Mouse (Mus musculus) urinary bladder, adult 2 months (tissue): ENCODE data around the gene Prkcd. TPM values are rescaled to one million over a fixed set of nuclear protein-coding genes. Genes with fewer than 3 reads are reported as not detected.

Source experiments
- DNase-seq: peaks from one replicate; pipeline ENCODE4 v3.0.0; 2022; ENCODE audit warnings: low spot score
- polyA plus RNA-seq: library from polyadenylated mRNA; depleted of rRNA; stranded (reverse); fragments of >200 nt; gene quantifications from 2 replicates; pipeline ENCODE4 v1.2.3, GENCODE M21; 2012

Prkcd gene
- polyA plus RNA-seq, 1 experiment, result 105 TPM

DNA sequence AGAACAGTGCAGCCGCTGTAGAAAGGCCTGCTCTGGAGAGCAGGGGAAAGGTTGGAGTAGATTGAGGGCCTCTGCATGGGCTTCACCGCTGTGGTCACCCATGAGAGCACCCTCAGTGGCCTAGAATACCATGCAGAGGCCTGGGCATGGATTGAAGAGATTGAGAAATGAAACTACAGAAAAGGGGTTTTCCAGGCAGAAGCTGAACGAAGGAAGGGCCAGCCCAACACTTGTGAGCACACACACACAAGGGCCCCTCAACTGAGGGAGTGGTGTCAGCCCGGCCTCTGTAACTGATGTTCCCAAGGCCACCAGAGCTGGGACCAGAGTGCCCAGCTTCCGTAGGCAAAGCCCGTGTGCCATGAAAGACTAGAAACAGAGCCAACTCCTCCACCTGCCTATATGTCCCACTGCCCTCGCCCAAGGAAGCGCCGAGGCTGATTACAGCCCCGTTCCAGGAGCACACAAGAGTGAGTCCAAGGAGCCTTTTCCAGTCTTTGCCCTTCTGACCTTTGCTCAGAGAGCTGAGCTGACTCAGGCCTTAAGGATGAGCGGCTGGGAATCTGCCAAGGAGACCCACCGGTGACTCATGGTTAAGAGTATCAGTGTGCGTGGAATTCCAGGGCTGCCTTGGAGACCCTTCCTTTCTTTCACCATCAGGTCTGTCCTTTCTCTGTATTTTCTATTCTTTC, 9.4 kb upstream of the Prkcd start:
- DNase-seq, result no peak

DNA sequence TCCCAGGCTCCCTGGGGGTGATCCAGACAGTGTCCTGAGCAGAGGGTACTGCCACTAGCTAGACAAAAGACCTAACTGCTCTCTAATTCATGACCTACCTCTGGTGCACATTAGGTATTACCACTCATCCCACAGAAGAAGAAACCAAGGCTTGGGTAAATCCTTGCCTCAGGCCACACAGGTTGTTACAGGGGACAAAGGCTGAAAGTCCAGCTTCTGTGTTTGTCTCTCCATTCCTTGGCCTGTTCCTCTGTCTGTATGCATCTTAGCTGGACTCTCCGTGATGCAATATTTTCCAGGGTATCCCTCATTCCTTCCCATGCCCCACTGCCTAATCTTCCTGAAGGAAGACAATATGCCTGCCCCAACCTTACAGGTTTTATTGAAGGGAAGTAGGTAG, 8.4 kb upstream of the Prkcd start:
- no peak for DNase-seq

DNA sequence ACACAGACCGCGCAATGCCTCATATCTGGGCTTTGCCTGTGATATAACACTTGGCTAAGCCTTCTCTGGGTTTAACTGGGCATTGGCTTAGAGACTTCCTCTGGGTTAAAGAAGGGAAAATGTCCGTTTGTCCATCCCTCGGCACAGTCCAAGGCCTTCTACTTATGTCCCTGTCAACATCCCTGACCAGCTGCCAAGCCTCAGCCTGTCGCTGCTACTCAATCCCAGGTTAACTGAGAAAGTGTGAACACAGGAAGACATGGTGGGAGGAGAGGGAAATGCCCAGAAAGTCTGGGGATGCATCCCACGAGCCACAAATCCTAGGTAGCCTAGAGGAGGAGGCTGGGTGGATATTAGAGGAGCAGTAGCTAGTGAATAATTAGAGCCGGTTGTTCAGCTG, 7.7 kb upstream of the Prkcd start:
- no peak for DNase-seq

DNA sequence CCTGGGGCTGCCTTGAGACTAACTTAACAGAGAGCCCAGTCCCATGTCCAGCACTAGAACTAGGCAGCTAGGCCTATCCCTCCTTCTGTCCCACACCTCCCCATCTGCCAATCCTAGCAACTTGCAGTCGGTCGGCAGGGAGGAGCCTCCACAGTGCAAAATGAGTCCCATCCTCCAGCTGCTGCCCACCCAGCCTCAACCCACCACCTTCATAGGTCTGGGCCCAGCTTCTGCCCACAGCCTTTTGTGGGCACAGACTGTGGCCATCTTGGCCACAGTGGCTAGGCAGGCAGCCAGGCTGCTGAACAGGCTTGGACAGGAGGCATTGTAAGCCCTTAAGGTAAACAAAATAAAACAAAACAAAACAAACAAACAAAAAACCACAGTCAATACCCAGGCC, 5.8 kb upstream of the Prkcd start:
- no peak for DNase-seq

DNA sequence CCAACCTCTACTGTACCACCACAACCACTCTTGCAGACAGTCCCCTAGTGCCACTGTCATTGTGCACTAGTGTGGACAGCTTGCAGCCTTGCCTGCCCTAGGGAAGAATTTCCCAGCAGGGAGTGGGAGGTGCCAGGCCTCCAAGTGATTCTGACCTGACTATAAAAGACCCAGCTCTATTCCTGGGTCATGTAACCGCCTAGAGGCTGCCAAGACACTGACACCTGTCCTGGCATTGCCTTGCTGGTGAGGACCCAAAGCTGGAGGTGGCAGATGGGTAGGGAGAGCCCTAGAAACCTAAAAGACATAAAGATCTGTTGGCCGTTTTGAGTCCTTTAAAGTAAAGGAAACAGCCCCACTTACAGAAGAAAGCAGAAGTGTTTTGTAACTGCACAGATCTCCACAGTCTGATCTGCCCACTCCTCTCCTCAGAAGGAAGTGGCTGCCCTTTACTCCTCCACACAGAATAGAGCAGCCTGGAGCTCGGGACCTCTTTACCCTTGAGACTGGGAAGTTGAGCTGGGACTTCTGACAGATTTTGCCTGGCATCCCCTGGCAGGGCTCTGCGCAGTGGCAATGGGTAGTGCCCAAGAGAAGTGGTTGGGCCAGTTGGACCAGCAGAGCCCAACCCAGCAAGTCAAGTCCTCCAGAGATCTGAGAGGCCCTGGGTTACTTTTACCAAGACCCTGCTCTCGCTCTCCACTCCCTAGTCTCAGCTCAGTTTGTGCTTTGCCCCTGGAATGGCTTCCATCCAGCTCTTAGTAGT, 5.0 kb upstream of the Prkcd start:
- no peak for DNase-seq

DNA sequence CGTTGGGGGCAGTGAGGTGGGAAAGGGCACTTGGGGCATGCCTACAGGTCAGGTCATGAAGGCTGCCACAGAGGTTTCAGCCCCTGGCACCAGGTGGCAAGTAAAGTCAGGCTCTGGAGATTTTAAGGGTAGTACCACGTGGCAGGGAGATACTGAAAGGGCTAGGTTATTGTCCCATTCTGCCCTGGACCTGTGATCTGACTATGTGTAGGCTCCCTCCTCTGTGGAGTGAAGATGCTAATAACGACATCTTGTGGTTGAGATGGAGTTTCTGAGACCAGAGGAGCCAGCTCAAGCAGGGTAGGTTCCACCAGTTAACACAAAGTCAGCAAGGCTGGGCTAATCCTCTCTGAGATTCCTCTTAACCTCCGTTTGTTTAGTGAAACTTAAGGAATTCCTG, 3.8 kb upstream of the Prkcd start:
- DNase-seq, result no peak

DNA sequence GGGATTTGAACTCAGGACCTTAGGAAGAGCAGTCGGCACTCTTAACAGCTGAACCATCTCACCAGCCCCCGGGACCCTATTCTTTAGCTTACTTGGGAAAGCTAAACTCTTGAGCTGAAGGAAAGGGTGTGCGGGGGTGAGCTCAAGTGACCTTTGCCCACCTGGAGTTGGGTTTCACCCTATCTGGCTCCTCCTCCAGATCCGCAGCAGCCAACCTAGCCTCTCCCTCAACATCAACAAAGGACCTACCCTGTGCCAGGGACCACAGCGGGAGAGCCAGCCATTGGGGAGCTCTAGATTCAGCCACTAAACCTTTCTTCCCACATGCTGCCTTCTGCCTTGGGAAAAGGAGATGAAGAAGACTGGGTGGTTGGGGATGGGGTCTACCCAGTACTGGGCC, 2.2 kb upstream of the Prkcd start:
- DNase-seq, result no peak

DNA sequence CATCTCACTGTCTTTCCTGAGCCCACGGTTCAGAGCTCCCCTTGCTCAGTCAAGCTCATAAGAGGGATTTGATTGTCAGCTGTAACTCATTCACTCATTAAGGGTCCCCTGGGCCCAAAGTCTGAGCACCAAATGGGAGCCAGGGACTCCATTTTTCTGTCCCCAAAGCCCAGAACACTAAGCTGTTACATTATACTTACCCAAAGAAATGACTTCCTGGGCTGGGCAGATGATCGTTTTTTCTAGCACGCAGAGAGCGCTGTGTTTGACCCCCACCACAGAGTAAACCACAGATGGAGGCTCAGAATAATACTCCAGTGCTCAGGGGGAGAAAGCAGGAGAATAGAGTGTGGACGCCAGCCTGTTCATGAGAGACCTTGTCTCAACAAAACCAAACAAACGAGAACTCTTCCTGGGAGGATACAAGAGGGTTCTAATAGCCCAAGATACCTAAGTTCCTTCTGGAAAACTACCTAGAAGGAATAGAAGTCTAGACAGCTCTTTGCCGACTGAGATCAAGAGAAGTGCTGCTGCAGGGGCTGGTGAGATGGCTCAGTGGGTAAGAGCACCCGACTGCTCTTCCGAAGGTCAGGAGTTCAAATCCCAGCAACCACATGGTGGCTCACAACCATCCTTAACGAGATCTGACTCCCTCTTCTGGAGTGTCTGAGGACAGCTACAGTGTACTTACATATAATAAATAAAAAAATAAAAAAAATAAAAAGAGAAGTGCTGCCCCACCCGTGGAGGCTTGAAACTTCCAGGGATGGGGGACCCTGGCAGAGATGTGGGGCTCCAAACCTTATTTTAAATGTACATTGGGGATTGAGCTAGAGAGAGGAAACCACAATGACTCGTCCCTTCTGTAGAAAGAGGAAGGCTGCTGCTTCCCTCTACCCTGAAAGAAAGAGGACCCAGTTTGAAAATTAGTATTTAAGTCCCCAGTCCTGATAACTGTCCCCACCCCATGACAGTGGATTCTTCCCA, 1.0 kb upstream of the Prkcd start:
- no peak for DNase-seq

DNA sequence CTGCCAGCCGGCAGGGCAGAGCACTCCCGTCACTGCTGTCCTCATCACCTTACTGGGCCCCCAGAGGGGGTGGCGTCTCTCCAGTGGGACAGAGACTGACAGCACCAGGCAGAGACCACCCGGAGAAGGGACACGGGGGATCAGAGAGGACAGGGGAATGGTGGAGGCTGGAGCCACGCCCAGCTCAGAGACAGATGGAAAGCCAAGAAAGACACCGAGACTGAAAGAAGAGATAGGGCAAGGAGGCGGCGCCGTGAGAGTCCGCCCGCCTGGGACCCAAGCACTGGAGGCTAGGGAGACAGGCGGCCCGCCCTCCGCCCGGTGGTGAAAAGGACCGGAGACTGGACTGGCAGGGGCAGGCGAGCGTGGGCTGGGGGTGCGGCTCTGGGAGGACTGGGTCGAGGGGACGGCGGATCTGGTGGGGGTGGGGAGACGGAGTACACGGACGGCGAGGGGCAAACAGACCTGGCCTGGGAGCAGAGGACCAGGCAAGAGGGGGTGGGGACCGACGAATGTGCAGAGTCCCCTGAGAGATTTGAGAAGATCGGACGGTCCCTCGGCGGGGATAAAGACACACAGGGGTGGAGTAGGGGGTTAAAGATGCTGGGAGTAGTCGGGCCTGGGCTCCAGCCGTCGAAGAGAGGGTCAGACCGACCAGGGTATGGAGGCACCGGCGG, 741 bp downstream of the Prkcd start:
- DNase-seq, result peak; percentile 48

DNA sequence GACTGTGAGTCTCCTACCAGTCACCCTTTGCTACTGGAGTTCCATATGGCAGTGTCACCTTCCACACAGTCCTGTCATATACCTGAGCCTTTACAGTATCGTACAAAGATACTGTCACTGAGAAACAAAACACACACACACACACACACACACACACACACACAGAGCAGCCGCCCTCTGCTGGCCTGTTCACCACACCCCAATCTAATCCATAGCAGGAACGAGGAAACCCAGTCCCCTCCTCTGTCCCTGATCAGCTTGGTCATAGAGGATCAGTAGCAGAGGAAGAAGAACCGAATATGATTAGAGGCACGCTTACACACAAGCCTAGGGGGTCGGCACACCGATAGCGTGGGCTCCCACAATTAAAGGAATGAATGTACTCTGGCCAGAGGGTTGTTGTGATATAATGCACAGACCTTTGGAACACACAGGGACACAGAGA, 1.7 kb downstream of the Prkcd start:
- DNase-seq, result no peak

DNA sequence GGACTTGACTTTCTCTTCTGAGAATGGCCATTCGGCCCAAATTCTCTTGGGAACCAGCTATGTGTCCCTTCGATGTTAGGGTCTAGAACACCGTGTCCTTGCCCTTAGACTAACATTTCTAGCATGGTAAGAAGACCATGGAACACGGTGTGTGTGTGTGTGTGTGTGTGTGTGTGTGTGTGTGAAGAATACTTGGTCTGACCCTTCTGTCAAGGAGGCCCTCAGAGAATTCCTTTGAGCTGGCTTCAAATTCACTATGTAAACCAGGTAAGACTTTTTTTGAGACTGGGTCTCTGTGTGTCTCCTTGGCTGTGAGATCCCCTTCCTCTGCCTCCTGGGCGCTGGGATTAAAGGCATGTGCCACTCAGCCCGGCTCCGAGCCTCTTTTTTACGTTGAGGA, 3.5 kb downstream of the Prkcd start:
- no peak for DNase-seq

DNA sequence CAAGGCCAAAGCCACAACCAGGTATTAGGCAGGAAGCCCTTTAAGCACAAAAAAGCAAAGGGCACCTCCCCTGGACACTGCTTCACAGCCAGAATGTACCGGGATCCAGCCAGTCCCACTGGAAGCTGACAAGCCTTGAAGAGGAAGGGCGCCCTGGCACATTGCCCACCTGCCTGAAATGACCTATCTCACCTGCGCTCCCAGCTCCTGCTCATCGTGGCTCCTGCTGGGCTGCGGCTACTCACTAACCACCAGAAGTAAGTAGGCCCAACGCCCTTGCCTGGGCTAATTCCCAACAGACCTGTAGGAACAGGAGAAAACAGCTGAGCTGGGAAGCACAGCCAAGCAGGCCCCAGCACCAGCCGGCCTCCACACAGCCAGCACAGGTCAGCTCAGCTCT, 3.9 kb downstream of the Prkcd start:
- no peak for DNase-seq

DNA sequence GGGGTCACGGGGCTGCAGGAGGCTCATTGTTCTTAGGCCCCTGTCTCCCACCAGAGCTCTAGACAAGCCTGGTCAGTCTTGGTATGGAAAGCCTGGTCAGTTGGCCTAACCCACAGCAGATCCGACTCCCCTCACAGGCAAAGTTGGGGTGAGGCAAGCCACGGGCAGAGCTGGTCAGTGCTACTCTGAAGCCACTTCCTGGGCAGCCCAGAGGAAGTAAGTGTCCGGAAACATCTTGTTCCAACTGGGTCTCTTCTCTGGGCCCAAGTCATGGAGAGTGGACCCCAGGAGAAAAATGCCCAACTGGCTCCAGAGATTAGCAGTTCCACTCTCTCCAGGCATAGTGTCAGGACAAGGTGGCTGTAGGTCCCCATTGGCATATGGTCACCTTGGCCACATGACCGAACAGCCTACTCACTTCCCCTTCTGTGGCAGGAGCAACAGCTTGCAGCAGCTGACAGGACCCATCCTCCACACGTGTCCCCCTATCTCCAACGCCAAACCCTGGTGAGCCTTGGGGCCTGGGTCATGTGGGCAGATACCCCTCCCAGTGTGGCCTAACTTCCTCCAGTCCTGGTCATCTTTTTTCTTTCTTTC, 5.9 kb downstream of the Prkcd start:
- no peak for DNase-seq

DNA sequence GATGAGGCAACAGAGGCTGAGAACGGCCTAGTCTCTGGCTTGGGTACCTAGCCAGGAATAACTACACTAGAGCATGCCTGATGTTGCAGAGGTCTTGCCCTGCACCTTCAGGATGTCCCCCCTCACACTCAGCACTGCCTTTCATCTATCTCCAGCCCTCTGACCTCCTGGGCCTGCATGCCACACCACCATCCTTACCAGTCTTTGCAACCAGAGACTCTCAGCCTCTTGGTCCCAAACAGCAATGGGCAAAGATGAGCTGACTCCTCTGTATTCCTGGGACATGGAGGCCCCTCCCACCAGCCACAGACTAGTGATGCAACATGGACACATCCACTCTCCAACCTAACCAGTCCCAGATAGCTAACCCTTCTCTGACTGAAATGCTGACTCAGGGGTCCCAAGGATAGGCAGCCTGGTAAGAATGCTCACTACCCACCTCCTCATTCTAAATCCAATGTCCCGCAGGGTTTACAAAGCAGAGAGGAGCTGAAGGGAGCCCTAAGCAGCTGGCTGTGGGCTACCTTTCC, 7.2 kb downstream of the Prkcd start:
- DNase-seq, result no peak

DNA sequence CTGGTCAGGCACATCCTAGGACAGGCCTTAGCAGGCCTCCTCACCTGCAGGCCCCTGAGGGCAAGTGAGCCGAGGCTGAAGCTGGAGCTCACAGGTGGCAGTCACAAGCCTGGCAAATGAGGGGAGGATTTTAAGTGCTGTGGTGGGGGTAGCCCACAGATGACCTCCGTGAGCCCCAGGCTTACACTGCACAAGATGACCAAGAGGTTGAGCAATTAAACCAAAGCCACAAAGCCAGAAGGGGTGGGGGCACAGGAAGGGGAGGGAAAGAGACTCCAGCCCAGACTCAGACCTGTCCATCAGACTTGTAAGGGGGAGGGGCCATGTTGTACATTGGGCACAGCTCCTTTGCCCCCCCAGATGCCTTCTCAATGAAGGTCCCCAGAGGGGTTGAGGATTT, 9.3 kb downstream of the Prkcd start:
- DNase-seq, result no peak

DNA sequence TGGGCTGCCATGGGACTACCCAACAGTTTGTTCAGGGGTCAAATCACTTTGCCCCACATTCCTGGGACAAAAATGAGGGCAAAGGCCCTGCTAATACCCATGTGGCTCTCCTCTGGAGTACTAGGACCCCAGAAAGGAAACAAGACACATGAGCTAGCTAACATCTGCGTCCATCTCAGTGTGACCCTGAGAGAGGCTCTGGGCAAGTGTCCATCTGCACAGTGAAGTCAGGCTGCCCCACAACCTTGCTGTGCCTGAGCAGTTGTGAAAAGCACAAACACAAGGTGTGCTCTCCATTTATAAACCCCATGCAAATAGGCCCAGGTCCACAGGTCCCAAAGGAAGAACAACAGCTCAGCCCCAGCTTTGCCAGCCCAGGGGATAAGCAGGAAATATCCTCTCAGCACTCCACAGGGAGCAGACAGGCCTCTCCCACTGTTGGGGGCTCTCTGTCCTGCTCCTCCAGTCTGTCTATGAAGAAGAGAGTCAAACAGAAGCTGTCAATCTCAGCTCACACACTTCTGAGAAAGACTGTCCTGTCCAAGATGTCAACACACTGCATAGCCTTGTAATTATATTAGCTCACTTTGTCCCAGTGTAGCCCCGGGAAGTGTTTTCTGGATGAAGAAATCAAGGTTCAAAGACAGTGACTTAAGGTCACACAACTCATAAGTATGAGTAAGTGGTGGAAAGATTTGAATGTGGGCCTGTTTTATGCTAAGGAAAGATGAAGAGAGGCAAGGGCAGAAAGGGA, 12.9 kb downstream of the Prkcd start:
- no peak for DNase-seq

DNA sequence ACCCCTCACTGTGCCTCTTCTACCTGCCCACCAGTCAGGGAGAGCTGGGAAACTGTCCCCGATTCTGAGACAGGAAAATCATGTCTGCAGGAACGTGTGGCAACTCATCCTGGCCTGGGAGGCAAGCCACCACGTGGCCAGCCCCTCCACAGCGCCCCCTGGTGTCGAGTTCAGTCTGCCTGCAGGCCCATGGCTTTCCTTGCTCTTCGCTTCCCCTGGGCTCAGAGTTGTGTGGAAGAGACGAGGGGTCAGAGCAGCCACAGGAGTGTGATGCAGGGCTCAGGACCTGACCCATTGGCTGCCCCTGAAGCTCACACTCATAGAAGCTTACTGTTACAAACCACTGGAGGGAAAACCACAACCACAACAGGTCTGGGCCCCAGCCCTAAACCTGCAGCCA, 13.5 kb downstream of the Prkcd start:
- peak; percentile 84 for DNase-seq

DNA sequence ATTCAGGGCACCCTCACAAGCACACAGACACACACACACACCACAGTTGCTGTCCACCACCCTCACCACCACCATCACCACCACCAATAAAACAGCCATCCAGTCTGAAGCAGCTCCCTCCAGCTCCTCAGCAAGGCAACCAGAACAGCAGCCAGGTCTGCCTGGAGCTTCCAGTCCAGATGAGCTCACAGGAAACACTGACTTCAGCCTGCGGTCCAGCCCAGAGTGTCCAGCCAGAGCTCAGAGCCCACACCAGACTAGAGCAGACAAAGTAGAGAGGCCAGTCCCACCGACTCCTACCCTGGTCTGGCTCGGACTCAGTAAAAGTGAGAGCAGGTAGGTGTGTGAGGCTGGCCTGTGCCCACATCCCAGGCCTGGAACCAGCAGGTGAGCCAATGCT, 15.1 kb downstream of the Prkcd start:
- DNase-seq, result no peak

DNA sequence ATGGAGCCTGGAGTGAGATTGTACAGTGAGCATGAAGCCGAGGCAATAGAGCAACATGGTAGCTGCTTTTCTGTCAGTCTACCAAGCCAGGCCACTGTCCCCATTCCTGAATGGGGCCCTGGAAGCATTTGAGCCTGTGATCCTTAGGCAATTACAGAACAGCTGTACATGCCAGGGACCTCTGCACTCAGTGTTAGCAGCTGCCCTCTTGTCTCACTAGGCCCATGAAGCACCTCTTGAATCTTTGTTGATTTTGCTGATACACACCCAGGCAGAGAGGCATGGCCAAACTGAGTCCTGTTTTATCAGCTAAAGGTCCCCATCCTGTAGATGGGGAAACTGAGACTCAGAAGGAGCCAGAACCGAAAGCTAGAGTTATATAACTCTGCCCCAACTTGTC, 15.7 kb downstream of the Prkcd start:
- DNase-seq, result no peak

DNA sequence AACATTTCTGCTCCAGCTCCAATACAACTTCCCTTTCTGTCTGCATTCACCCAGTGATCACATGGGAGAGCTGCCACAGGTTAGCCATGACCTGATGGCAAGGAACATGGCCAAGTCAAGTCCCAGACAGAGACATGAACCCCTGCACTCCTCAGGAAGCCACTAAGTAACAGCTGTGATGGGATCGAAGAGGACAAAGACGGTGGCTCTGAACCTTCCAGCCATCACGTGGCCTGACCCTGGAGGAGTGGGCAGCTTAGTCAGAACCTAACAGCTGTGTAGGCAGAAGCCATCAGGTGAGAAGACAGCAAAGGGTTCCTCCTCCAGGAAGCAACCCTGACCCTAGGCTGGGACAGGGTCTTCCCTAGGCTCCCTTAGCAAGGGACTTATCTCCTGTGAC, 16.5 kb downstream of the Prkcd start:
- no peak for DNase-seq
